Mouse (Mus musculus): Measurements from ENCODE around the gene Cfap298. TPM values are rescaled to one million over a fixed set of nuclear protein-coding genes. Genes with fewer than 3 reads are reported as not detected.

The Cfap298 gene
- polyA plus RNA-seq, 1 experiment from 2014 or later: 33.2 TPM

- Histone ChIP-seq H3K27ac (no peak overlapping the region), H3K4me1 (replicated peaks) (0 out of 2 replicates have a peak, but pooled peaks cover 7% of the 10 kb centered on the region), H3K4me2 (no peak overlapping the region), H3K27me3 (0 out of 2 replicates have a peak, but pooled peaks cover 5% of the 10 kb centered on the region), H3K9me3 (replicated peaks) (no peaks in the 10 kb centered on the region; the same call in 1 of the 2 replicates), H3K36me3 (no peaks in the 10 kb centered on the region), H3K4me3 (replicated peaks) (no peak overlapping the region), H3K9ac (no peak overlapping the region)
- ATAC-seq (ENCODE audit: low read depth) (no peak), DNase-seq (no peak)
- WGBS (ENCODE audit: insufficient replicate concordance): 23% methylated on average over 9 of the region's 9 CpGs
Measured at GRCm38 (mm10) chr16:90885781-90886565, 48.9 kb downstream of the Cfap298 start.

GRCm38 (mm10) chr16:90885351-90885750, 49.6 kb downstream of the Cfap298 start:
- Histone ChIP-seq H3K9me3 (replicated peaks) (no peaks in the 10 kb centered on the region; the same call in 1 of the 2 replicates), H3K4me2 (no peak overlapping the region), H3K4me1 (replicated peaks) (0 out of 2 replicates have a peak, but pooled peaks cover 7% of the 10 kb centered on the region), H3K36me3 (no peaks in the 10 kb centered on the region), H3K27me3 (0 out of 2 replicates have a peak, but pooled peaks cover 4% of the 10 kb centered on the region), H3K4me3 (replicated peaks) (no peak overlapping the region), H3K9ac (no peak overlapping the region), H3K27ac (no peak overlapping the region)
- no peak for DNase-seq
- WGBS (ENCODE audit: insufficient replicate concordance): 28% methylated on average over 2 of the region's 2 CpGs
- no peak for ATAC-seq (ENCODE audit: low read depth)

GRCm38 (mm10) chr16:90882501-90882977, 52.4 kb downstream of the Cfap298 start:
- H3K36me3 ChIP-seq: no peaks in the 10 kb centered on the region
- no peak overlapping the region for H3K27ac ChIP-seq
- 52% methylated on average over 7 of the region's 8 CpGs for WGBS (ENCODE audit: insufficient replicate concordance)
- H3K9me3 ChIP-seq (replicated peaks): no peaks in the 10 kb centered on the region
- H3K4me2 ChIP-seq: no peak overlapping the region
- no peak for DNase-seq
- no peak for ATAC-seq (ENCODE audit: low read depth)
- H3K4me1 ChIP-seq (replicated peaks): 0 out of 2 replicates have a peak, but pooled peaks cover 7% of the 10 kb centered on the region
- no peak overlapping the region for H3K4me3 ChIP-seq (replicated peaks)
- no peak overlapping the region for H3K9ac ChIP-seq
- H3K27me3 ChIP-seq: peaks cover 8% of the 10 kb centered on the region; the same call in 1 of the 2 replicates

DNA sequence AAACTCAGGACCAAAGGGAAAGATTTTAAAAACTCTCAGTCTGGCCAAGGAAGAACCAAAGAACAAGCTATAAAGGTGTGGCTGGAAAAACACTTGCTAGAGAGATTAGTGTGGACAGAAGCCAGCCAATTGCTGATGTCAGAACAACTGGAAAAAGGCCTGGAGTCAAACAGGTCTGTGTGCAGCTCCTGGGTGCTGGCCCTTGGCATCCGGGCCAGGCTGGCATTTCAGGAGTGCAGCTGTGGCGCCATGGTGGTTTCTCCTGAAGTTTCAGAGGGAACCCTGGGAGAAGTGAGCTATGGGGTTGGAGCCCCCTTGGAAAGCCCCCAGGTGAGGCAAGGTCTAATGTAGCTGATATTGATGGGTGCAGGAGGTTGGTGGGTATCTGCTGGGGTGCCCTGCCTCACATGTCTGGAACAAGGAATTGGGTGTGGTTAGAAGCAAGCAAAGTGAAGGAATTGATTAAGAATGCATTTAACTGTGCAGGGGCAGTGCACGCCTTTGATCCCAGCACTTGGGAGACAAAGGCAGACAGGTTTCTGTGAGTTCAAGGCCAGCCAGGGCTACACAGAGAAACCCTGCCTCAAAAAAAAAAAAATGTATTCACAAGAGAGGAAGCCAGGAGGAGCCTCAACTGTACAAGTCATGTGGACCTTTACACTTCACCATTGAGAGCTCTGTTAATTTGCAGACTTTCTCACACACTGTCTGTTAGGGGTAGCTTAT, 56.6 kb downstream of the Cfap298 start:
- WGBS (ENCODE audit: insufficient replicate concordance): 67% methylated on average over 3 of the region's 3 CpGs

More for the DNA sequence above, 56.6 kb downstream of the Cfap298 start:
- Histone ChIP-seq H3K27me3 (peaks cover 8% of the 10 kb centered on the region; the same call in 1 of the 2 replicates), H3K4me1 (replicated peaks) (no peaks in the 10 kb centered on the region), H3K27ac (no peak overlapping the region), H3K36me3 (no peaks in the 10 kb centered on the region), H3K9me3 (replicated peaks) (no peaks in the 10 kb centered on the region), H3K4me3 (replicated peaks) (no peak overlapping the region), H3K9ac (no peak overlapping the region), H3K4me2 (no peak overlapping the region)
- ATAC-seq (ENCODE audit: low read depth) (no peak), DNase-seq (no peak)

Small RNA genes lying within 50 kb of the gene (microRNA-seq; reads per million reads assigned to microRNA genes)
- gene Gm22933: not detected

Other genes starting within 250 kb of the Cfap298 start
- 50.6 and 59.7 TPM in 2 replicates for gene Mis18a, start 207.7 kb downstream of the Cfap298 start, polyA plus RNA-seq (2015; fragmentation: Nextera tagmentation; extraction: Ambion mirVana)
- 48.8 and 52.6 TPM in 2 replicates for gene Mrap, start 196.9 kb downstream of the Cfap298 start, polyA plus RNA-seq (2015; fragmentation: Nextera tagmentation; extraction: Ambion mirVana)
- gene Urb1, start 124.7 kb downstream of the Cfap298 start, polyA plus RNA-seq (2015; fragmentation: Nextera tagmentation; extraction: Ambion mirVana): 4.7 and 7.5 TPM in 2 replicates
- 0.25 and 0.31 TPM in 2 replicates for gene Eva1c, start 108.4 kb downstream of the Cfap298 start, polyA plus RNA-seq (2015; fragmentation: Nextera tagmentation; extraction: Ambion mirVana)
- gene Synj1, start 76.2 kb upstream of the Cfap298 start, polyA plus RNA-seq (2015; fragmentation: Nextera tagmentation; extraction: Ambion mirVana): 13.0 and 17.5 TPM in 2 replicates
- 15.8 and 19.0 TPM in 2 replicates for gene Paxbp1, start 109.4 kb upstream of the Cfap298 start, polyA plus RNA-seq (2015; fragmentation: Nextera tagmentation; extraction: Ambion mirVana)
- not detected in 2 replicates for gene 4932438H23Rik, start 160.0 kb upstream of the Cfap298 start, polyA plus RNA-seq (2015; fragmentation: Nextera tagmentation; extraction: Ambion mirVana)

All from liver, embryonic 13.5 days (tissue).